Mouse (Mus musculus): ENCODE data around the gene Impad1. TPM values are rescaled to one million over a fixed set of nuclear protein-coding genes. Genes with fewer than 3 reads are reported as not detected.
A peak's percentile ranks its signal among the peaks of the same experiment; 100 is the strongest.

The Impad1 gene
- 43.9 and 45.0 TPM in 2 replicates for polyA plus RNA-seq (2015; fragmentation: Nextera tagmentation; extraction: Ambion mirVana)

DNA sequence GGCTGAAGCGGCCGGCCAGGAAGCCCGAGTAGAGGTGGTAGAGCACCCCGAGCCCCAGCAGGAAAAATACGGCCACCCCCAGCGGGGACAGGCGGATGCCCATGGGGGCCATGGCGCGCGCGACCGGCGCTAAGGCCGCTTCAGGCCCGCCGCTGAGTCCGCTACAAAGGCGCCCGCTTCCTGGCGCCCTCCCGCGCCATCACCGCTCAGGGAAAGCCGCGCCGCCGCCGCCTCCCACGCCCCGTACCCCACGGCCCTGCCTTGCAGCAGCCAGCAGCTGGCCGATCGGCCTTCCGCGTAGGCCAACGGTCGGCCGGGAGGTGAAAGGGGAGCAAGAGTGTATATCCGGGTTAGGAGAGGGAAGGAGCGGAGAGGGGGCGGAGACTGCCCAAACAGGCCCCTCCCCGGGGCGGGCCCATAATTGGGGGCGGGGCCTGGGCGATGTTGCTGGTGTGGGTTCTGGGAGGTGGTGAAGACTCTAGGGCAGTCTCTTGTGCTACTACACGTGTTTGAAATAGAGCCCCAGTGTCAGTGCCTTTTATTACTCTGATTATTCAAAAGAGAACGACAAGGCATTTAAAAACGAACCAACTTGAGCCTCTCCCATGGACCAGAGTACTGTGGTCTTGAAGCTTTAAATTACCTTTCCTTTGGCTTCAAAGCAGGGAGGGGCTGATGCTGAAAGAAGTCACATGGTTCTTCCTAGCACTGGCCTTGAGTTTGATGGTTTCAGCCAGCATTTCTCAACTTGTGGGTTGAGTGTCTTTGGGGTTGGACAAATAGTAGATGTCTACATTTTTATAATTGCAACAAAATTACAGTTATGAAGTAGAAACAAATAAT lies at the start of gene Impad1:
Gene Impad1 (minus strand): TSS at position 364 of the 843 bp plus-strand sequence.
- Histone ChIP-seq H3K4me2 (peak within 1 kb of the TSS; percentile 73), H3K4me3 (peak within 1 kb of the TSS; percentile 98), H3K27me3 (no peaks in the 10 kb centered on the region), H3K9me3 (peaks cover 2% of the 10 kb centered on the region; the same call in 1 of the 2 replicates), H3K9ac (peak within 1 kb of the TSS; percentile 97), H3K27ac (peak within 1 kb of the TSS; percentile 87), H3K4me1 (peaks cover 12% of the 10 kb centered on the region), H3K36me3 (peaks cover 8% of the 10 kb centered on the region)
- peak; percentile 89 for ATAC-seq (ENCODE audit: insufficient number of reproducible peaks, insufficient read depth, low FRiP score, low TSS enrichment, low read depth)
- WGBS: 1% methylated on average over 47 of the region's 48 CpGs

DNA sequence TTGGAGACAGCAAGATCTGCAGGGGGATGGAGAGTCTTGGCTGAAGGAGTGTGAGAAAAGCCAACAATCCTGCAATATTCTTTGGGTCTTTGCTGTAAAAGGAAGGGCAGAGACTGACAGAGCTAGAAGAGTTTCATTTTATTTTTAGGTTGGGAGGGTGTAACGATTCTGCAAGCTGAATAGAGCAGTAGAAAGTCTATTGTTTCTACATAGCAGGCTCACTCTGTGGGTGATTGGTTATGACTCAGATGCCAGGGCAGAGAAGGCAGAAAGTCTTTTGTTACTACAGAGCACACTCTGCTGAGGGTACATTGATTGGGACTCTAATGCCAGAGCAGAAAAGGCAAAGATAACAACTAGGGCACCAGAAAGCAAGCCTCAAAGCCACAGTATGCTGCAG lies 47.0 kb upstream of the Impad1 start:
- Histone ChIP-seq H3K4me3 (no peak overlapping the region), H3K27ac (no peak overlapping the region), H3K9me3 (no peaks in the 10 kb centered on the region), H3K27me3 (no peaks in the 10 kb centered on the region), H3K4me1 (no peaks in the 10 kb centered on the region), H3K4me2 (no peak overlapping the region), H3K9ac (no peak overlapping the region), H3K36me3 (no peaks in the 10 kb centered on the region)
- 71% methylated on average over 1 of the region's 1 CpGs for WGBS
- no peak for ATAC-seq (ENCODE audit: insufficient number of reproducible peaks, insufficient read depth, low FRiP score, low TSS enrichment, low read depth)

DNA sequence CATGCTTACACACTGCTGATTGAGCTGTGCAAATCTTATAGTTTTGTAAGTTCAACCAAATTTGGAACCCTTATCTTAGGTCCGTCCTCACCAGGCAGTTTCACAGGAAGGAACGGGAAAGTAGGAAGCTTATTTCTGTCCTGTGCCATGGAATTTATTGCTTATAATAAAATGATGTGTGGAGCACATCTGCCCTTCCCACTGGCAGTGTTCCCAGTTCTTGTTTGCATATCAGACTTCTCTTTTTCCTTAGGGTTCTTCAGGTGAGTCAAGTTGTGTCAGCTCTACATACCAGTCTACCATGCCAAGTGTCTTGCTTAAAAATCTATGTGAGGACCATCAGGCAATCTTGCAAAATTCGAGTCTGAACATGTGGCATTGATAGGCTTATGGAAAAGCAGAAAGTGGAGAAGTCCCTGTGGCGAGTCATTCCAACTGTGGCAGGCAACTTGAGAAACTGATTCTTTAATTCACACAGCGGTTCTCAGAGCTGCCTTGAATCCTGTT lies 40.7 kb upstream of the Impad1 start:
- H3K4me3 ChIP-seq: no peak overlapping the region
- no peaks in the 10 kb centered on the region for H3K4me1 ChIP-seq
- no peaks in the 10 kb centered on the region for H3K36me3 ChIP-seq
- H3K9ac ChIP-seq: no peak overlapping the region
- WGBS: 63% methylated on average over 5 of the region's 5 CpGs
- no peak for ATAC-seq (ENCODE audit: insufficient number of reproducible peaks, insufficient read depth, low FRiP score, low TSS enrichment, low read depth)
- H3K27me3 ChIP-seq: no peaks in the 10 kb centered on the region
- H3K9me3 ChIP-seq: no peaks in the 10 kb centered on the region
- H3K27ac ChIP-seq: no peak overlapping the region
- H3K4me2 ChIP-seq: no peak overlapping the region

DNA sequence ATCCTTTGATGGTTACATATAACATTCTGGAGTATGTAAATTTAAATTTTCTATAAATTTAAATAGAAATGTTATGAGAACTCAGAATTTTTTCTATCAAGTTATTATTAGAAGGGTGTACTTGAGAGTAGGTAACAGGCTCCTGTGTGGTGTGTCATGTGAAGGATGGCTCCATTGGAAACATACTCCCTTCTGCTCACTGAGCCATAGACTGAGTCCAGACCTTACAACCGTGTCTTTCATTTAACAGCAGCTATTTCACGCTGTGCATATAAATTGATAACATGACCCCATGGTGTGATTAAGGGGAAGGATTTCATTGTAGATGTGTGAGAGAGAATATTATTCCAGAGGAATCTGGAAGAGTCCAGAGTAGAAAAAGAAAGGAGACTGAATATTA lies 35.0 kb upstream of the Impad1 start:
- Histone ChIP-seq H3K4me3 (no peak overlapping the region), H3K36me3 (no peaks in the 10 kb centered on the region), H3K4me2 (no peak overlapping the region), H3K4me1 (no peaks in the 10 kb centered on the region), H3K9ac (no peak overlapping the region), H3K27ac (no peak overlapping the region), H3K9me3 (no peaks in the 10 kb centered on the region), H3K27me3 (no peaks in the 10 kb centered on the region)
- ATAC-seq (ENCODE audit: insufficient number of reproducible peaks, insufficient read depth, low FRiP score, low TSS enrichment, low read depth): no peak
- WGBS: 61% methylated on average over 2 of the region's 2 CpGs

DNA sequence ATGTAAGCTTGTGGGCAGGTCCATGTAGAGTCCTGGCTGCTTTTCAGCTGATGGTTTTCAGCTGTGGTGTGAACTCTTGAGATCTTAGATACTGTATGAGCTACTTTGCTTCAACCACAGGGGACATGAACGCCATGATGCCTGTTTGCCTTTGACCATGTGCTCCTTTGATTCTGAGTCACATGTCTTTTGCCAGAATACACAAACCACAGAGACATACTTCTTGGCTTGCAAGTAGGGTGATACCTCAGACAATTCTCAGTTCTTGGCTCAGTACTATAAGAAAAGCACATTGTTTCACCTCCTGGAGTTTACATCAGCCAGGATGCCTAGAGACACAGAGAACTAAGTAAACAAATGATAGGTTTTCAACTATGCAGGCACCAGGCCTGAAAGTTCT lies 29.0 kb upstream of the Impad1 start:
- Histone ChIP-seq H3K9ac (no peak overlapping the region), H3K9me3 (no peaks in the 10 kb centered on the region)
- WGBS: 71% methylated on average over 1 of the region's 1 CpGs

DNA sequence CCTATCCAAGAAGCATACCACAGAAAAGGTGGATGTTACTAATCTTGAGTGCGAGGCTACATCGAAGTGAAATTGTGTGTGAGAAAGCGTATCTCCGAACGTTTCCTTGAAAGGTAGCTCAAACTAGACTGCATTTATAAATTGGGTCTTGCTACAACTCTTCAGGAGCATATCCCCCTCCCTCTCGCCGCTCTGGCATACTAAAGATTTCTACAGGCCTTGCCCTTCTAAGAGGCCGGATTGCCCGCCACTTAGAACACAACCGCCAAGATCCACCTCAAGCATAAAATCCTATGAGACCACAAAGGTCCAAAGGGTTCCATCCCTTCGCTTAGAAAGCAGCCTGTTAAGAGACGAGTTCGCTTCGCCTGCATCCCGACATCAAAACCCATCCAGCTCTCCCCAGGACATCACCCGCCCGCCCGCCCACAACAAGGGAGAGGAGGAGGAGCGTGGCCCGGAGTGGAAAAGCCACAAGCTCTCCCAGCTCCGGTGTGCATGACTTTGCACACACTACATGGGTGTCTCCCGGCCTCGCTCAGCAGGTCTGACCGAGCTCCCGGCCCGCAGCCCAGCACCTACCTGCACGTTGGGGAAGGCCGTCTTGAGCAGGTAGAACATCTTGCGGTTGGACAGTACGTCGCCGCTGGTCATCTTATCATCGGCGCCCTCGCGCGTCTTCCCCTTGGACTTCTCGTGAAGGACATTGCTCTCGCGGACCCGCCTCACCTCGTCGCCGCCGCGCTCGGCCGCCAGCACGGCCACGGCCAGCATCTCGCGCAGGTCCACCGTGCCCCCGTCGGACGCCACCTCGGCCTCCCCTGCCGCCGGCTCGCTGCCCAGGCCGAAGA lies 789 bp downstream of the Impad1 start:
- peak overlapping the region; percentile 98 for H3K4me3 ChIP-seq
- ATAC-seq (ENCODE audit: insufficient number of reproducible peaks, insufficient read depth, low FRiP score, low TSS enrichment, low read depth): peak; percentile 57; the same call in 1 of the 2 replicates
- peak overlapping the region; percentile 97 for H3K9ac ChIP-seq
- H3K36me3 ChIP-seq: peaks cover 17% of the 10 kb centered on the region
- peaks cover 12% of the 10 kb centered on the region for H3K4me1 ChIP-seq
- no peaks in the 10 kb centered on the region for H3K27me3 ChIP-seq
- H3K9me3 ChIP-seq: peaks cover 2% of the 10 kb centered on the region; the same call in 1 of the 2 replicates
- peak overlapping the region; percentile 73 for H3K4me2 ChIP-seq
- H3K27ac ChIP-seq: peak overlapping the region; percentile 87
- under 1% methylated on average over 61 of the region's 61 CpGs for WGBS

More for the DNA sequence above, 29.0 kb upstream of the Impad1 start:
- Histone ChIP-seq H3K4me2 (no peak overlapping the region), H3K27ac (no peak overlapping the region), H3K4me1 (no peaks in the 10 kb centered on the region), H3K36me3 (no peaks in the 10 kb centered on the region), H3K4me3 (no peak overlapping the region), H3K27me3 (no peaks in the 10 kb centered on the region)
- ATAC-seq (ENCODE audit: insufficient number of reproducible peaks, insufficient read depth, low FRiP score, low TSS enrichment, low read depth): no peak

DNA sequence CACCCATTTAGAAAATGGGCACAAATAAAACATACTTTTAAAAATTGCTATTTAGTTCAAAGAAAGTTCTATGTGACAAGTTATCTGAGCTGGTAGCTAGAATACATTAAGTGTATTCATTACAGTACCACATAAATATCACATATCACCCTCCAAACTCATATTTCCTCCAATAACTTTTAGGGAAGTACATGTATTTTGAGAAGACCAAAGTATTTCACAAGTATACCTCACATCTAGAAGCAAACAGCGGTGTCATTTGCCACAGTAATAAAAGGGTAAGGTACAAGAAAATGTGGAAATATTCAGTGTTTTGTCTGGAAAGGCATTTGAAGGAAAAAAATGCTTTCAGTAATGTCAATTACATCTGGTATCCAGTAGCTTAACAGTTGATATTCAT lies 2.0 kb downstream of the Impad1 start:
- ATAC-seq (ENCODE audit: insufficient number of reproducible peaks, insufficient read depth, low FRiP score, low TSS enrichment, low read depth): no peak
- H3K4me1 ChIP-seq: peaks cover 12% of the 10 kb centered on the region
- no peaks in the 10 kb centered on the region for H3K27me3 ChIP-seq
- H3K9me3 ChIP-seq: peaks cover 2% of the 10 kb centered on the region; the same call in 1 of the 2 replicates
- 75% methylated on average over 1 of the region's 1 CpGs for WGBS
- H3K27ac ChIP-seq: no peak overlapping the region
- peaks cover 20% of the 10 kb centered on the region for H3K36me3 ChIP-seq
- H3K9ac ChIP-seq: peak overlapping the region; percentile 97; the same call in 1 of the 2 replicates
- H3K4me3 ChIP-seq: peak overlapping the region; percentile 98
- peak overlapping the region; percentile 73 for H3K4me2 ChIP-seq

DNA sequence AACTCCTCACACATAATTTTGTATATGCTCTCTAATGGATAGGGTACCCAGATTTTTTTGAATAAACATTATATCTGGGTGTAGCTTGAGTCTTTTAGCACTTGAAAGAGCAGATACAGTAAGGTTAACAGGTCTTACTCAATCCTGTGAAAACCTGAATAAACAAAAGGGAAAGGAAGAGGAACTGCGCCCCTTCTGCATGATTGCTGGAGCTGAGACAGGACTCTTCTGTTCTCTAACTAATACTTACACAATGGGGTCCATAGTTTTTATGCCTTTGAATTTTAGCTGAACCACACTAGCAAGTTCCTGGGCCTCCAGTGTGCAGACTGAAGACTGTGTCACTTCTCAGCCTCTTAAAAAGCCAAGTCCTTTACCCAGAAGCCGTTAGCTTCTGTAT lies 8.0 kb downstream of the Impad1 start:
- peaks cover 9% of the 10 kb centered on the region for H3K9me3 ChIP-seq
- ATAC-seq (ENCODE audit: insufficient number of reproducible peaks, insufficient read depth, low FRiP score, low TSS enrichment, low read depth): no peak

DNA sequence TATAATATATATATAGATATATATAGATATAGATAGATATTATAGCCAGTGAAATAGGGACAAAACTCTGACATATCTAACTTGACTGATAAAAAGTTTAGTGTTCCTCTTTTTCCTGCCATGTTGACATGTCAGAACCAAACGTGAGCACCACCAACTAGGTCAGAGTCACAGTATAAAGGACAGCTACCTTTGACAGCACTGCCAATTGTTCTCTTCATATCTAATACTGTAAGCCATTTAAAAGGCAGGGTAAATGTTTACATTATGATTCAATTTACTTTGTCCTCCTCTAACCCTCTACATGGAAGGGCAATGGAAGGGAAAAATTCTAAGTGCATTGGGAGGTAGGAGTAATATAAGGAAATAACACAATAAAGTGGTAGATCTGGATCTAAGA lies 8.8 kb downstream of the Impad1 start:
- WGBS: 96% methylated on average over 1 of the region's 1 CpGs
- Histone ChIP-seq H3K9ac (no peak overlapping the region), H3K4me3 (no peak overlapping the region), H3K4me2 (no peak overlapping the region), H3K9me3 (peaks cover 9% of the 10 kb centered on the region), H3K4me1 (no peaks in the 10 kb centered on the region), H3K27me3 (no peaks in the 10 kb centered on the region), H3K27ac (no peak overlapping the region), H3K36me3 (peaks cover 44% of the 10 kb centered on the region)
- no peak for ATAC-seq (ENCODE audit: insufficient number of reproducible peaks, insufficient read depth, low FRiP score, low TSS enrichment, low read depth)

More for the DNA sequence above, 8.0 kb downstream of the Impad1 start:
- no peaks in the 10 kb centered on the region for H3K27me3 ChIP-seq
- H3K4me3 ChIP-seq: no peak overlapping the region
- peaks cover 42% of the 10 kb centered on the region for H3K36me3 ChIP-seq
- H3K9ac ChIP-seq: no peak overlapping the region
- 89% methylated on average over 2 of the region's 2 CpGs for WGBS
- H3K4me1 ChIP-seq: peaks cover 5% of the 10 kb centered on the region
- H3K27ac ChIP-seq: no peak overlapping the region
- no peak overlapping the region for H3K4me2 ChIP-seq

DNA sequence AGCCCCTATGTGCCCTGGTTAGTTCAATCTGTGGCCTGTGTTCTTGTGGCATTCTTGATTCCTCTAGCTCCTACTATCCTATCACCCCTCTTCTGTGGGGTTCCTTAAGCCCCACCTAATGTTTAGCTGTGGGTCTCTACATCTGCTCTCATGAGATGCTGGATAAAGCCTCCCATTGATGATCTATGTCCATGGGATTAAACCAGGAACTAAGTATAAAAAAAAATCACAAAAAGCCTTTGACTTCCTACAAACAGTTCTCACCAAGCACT lies 9.5 kb downstream of the Impad1 start:
- Histone ChIP-seq H3K9ac (no peak overlapping the region), H3K4me3 (no peak overlapping the region), H3K9me3 (peaks cover 9% of the 10 kb centered on the region), H3K36me3 (peaks cover 39% of the 10 kb centered on the region), H3K4me2 (no peak overlapping the region), H3K27me3 (no peaks in the 10 kb centered on the region), H3K27ac (no peak overlapping the region), H3K4me1 (no peaks in the 10 kb centered on the region)
- no peak for ATAC-seq (ENCODE audit: insufficient number of reproducible peaks, insufficient read depth, low FRiP score, low TSS enrichment, low read depth)

DNA sequence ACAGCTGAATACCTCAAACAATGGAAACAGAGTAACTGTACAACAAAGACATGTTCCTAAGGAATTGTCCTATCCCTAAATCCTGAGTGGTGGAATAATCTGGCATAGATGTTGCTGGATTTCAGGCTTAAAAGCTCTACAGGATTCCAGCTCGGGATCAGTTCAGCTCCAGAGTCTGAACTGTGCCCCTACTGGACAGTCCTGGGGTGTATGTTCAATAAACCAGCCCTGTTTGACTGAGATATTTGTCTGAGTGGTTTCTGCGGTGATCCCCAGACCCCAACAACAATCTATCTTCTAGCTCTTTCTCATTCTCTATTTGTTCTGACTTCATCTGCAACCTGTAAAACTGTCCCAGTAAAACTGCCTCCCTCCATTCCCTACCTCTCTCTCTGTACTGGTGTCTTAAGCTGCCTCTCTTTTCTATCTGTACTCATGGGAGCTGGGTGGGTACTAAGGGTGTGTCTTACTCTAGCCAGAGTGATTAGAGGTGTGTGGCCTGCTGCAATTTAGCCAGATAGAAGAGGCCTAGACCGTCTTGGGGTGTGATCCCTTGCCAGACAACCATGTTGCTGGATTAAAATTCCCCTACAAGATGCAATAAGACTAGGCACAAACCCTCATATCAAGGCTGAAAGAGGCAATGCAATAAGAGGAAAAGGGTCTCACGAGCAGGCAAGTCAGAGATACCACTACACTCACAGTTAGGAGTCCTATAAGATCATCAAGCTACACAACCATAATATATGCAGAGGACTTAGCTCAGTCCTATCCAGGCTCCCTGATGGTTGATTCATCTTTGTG lies 10.1 kb downstream of the Impad1 start:
- Histone ChIP-seq H3K27ac (no peak overlapping the region), H3K36me3 (peaks cover 35% of the 10 kb centered on the region), H3K27me3 (no peaks in the 10 kb centered on the region), H3K9me3 (peaks cover 7% of the 10 kb centered on the region; the same call in 1 of the 2 replicates), H3K4me3 (no peak overlapping the region), H3K4me1 (no peaks in the 10 kb centered on the region), H3K9ac (no peak overlapping the region), H3K4me2 (no peak overlapping the region)
- no peak for ATAC-seq (ENCODE audit: insufficient number of reproducible peaks, insufficient read depth, low FRiP score, low TSS enrichment, low read depth)
- WGBS: 94% methylated on average over 4 of the region's 4 CpGs
